Mouse (Mus musculus) G1E-ER4 (cell line): ENCODE data around the gene Cers1. TPM values are rescaled to one million over a fixed set of nuclear protein-coding genes. Genes with fewer than 3 reads are reported as not detected.

Source experiments
- GATA1 ChIP-seq: IDR thresholded peaks from one replicate; pipeline ENCODE4 v1.8.0; 2012; ENCODE audit warnings: low read length, inconsistent platforms
- polyA plus RNA-seq: library from polyadenylated mRNA; stranded (reverse); fragments of >175 nt; gene quantifications from 2 replicates; pipeline ENCODE4 v1.2.3, GENCODE M21; 2012

Gene Cers1
- polyA plus RNA-seq, 1 experiment, result not detected

- TF ChIP-seq GATA1, result no peak
These were observed 16.7 kb downstream of the Cers1 start for GRCm38 (mm10) chr8:70332070-70332877.

DNA sequence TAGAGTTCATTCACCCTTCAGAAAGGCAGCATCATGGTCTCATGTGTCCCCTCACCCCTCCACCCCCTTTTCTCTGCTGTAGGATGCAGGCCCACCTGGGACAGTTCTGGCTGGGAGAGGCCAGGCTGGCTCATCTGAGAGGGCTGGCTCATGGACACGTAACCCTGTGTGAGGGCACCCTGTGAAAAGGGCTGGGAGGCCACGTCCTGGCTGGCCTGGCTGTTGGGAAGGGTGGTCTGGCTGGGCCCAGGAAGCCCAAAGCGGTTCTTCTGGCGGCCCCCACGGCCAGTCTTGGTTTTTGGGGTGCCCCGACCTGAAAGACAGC lies 17.3 kb downstream of the Cers1 start:
- TF ChIP-seq GATA1, result no peak

DNA sequence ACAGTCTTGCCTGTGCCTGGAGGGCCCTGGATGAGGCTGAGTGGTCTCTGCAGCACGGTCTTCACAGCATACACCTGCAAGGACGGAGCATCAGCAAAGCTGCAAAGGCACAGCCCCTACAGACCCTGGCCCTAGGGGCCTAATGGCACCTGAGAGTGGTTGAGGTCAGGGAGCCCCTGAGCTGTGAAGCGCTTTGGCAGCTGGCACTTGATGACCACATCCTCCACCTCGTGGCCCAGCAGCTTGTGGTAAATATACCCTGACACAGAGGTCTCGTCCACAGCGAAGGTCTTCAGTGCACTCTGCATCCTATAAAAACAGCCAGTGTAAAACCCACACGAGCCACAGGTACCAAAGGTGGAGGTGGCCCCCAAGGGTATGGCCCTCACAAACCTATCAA lies 23.4 kb downstream of the Cers1 start:
- TF ChIP-seq GATA1, result no peak

- TF ChIP-seq GATA1, result no peak
These were observed 25.1 kb downstream of the Cers1 start for GRCm38 (mm10) chr8:70340659-70341058.

- no peak for TF ChIP-seq GATA1
These were observed 26.4 kb downstream of the Cers1 start for GRCm38 (mm10) chr8:70342007-70342406.

DNA sequence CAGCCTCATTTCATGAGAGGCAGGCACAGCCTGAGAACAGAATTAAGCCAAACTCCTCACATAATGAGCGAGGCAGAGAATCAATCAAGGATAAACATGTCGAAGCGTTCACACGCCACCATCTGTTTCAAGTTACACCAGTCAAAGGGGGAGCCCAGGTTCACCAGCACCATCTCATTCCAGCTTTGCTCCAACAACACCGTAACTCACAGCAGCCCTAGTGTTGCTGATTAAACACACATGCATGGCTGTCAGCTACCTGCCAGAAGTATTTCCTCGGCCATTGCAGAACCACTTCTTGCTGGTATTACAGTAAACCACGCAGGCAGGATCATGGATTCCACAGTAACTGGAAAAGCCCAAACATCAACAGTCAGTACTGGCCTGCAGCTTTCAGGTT lies 27.5 kb downstream of the Cers1 start:
- TF ChIP-seq GATA1, result no peak

DNA sequence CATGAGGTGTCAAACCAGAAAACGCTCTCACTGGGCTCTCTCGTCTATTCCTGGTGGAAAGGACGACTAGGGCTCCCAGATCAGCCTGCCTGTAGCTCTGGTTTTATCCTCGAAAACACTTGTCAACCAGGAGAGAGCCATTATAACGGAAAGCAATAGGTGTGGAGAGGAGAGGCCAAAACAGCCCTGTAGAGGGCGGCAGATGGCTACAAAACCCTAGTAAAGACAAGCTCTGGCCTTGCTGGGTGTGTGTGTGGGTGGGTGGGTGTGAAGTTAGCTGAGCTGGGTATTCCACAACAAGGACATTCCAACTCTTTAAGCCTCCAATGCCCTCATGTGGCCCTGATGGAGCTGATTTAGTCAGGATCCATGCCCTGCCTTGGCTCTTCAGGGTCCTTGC lies 28.1 kb downstream of the Cers1 start:
- no peak for TF ChIP-seq GATA1

- no peak for TF ChIP-seq GATA1
These were observed 28.7 kb downstream of the Cers1 start for GRCm38 (mm10) chr8:70344279-70344678.

GRCm38 (mm10) chr8:70347443-70347842 lies 31.9 kb downstream of the Cers1 start:
- TF ChIP-seq GATA1, result no peak

DNA sequence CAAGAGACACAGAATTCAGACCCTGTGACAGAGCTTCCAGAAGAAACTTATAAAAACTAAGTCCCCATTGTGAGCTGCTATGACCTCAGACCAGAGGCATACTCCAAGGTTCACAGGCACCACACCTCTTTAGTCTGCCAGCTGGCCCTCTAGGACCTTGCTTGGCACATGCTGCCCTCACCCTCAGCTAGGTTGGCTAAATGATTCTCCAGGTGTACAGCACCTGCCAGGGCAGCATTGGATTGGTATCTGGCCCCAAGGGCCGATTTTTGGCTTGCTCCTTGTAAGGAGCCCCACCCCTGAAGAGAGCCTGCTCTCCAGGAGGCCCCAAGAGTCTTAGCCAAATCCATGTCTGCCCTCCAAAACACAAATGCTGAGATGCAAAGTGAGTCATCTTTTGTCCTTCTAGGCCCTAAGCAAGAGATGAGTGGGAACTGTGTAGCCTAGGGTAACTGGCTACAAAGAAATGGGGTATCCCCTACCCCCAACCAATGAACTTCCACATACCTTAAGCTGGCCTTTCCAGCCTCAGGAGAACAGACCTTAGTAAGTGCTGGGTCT lies 32.4 kb downstream of the Cers1 start:
- TF ChIP-seq GATA1, result no peak

DNA sequence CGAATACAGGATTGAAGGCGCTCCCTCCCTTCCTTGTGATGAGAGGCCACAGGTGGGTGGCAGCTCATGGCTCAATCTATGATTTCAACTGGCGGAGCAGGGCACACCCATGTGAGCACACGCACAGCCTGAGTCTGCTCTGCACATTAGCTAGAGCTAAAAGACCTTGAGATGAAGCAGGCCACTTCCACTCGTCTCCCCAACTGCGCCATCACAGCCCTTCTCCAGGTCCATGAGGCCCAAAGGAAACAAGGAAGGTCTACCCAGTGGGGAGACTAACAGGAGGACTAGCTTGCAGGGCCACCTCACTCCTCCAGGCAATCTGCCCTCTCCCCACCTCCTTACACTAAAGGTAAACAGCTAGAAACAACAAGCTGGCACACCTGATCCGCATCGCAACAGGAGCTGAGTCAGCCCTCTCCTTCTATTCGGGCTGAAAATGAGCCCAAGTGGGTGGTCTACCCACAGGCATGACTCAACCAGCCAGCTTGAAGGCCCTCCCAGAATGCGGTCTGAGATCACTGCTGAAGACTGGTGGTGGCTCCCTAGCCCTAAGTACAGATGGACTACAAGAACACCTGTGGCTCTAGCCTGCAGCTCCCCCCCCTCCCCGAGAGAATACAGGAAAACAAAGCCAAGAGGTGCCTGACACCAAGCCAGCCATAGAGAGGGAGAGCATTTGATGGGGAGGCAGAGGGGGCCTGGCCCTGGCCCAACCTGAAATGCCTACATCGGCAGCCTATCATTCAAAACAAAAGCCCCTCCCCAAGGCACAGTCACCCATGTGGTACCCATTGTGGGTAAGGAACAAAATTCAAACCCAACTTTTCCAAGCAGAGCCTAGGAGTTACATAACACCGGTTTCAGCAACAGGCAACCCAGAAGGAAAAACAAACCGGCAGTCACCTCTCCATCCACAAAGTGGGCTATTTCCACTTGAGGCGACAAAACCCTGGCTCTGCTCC lies 35.7 kb downstream of the Cers1 start:
- TF ChIP-seq GATA1, result no peak

DNA sequence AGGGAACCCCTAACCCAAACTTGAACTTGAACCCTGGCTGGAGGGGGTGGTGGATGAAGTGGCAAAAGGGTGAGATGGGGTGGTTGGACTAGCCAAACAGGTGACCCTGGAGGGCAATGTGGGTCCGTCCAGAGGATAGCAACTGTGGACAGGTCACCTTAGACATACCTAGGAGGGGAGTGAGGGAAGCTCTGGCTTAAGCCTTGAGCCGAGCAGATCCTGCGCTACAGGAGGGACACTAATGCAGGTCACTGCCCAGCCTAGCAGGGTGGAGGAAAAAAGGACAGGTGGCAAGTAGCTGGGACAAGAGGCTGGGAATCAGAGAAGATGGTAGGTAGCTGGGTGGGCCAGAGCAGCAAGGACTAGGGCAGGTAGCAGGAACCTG lies 36.4 kb downstream of the Cers1 start:
- no peak for TF ChIP-seq GATA1

DNA sequence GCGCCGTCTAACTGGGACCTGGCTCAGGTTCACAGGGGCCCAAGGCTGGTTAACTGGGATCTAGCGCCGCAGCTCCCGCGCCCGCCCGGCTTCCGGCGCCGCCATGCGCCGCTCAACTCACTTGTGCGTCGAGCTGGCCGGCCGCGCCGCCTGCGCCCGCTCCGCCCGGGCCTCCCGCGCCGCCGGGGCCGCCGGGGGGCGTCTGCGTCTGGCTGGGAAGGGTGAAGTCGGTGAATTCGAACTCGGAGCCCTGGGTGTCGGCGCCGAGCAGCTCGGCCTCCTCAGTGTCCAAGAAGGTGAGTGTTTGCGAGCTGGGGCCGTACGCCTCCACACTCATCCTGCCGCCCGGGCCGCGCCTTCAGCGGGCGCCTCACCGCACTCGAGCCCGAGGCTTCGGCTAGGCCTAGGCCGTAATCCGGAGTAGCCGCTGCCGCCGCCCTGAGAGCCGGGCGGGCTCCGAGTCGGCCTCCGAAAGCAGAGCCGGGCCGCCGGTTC lies 37.1 kb downstream of the Cers1 start:
- TF ChIP-seq GATA1, result no peak

DNA sequence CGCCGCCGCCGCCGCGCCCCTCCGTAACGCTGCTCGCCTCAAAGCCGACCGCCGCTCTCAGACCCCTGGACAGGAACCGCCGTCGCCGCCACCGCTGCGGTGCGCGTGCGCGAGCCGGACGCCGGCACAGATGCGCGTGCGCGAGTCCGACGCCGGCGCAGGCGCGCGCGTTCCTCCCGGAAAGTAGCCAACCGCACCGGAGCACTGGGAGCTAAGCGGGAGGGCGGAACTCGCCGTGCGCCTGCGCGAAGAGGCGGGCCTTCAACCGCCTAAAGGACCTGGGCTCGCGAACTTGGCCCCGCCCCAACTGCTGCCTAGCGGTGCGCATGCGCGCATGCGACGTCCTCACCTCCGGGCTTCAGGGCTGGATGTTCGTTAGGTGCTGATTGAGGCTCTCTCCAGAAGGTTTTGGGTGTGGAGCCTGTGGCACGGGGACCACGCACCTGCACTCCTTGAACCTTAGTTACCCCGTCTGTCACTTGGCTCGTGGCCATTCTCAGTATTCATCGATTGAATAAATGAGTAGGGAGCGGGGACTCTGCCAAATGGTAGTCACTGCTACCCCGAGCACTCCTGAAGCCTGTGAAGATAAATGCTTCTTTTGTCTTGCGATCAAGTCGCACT lies 37.7 kb downstream of the Cers1 start, which contains the start of gene Upf1:
Gene Upf1 (minus strand): TSS at position 85 of the 624 bp plus-strand sequence.
- no peak for TF ChIP-seq GATA1

DNA sequence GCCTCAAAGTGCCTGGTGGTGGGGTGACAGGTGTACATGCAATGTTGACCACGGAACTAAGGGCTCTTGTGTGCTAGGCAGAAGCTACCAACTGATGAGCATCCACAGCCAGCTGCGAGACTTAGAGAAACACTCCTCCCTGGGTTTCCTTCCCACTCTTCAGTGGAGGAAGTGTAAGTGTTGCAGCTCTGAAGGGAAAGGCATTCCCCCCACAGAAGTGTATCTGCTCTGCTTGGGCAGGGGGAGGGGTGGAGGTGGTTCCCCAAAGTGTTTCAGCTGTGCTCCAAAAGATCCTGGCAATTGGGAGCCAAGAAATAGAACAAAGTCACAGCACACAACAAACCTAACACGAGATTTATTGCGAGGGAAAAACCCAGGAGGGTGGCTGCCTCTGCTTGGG lies 38.4 kb downstream of the Cers1 start:
- TF ChIP-seq GATA1, result no peak

DNA sequence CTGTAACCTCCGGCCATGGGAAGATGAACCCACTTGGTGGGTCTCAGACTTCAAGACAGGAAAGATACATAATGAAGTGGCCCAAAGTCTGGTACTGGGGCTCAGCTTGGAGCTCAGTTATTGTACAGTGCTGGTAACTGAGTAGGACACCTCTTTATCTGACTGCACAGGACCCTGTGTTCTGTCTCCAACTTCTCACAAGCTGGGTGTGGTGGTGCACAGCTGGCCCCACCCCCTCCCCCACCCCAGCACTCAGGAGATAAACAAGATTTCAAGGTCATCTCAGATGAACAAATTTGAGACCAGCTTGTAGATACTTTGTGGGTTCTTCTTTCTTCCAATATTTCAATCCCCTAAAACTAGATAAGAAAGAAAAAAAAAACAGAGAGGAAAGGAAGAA lies 40.5 kb downstream of the Cers1 start:
- no peak for TF ChIP-seq GATA1
